Mouse (Mus musculus): Measurements from ENCODE around the gene Tex29.

DNA sequence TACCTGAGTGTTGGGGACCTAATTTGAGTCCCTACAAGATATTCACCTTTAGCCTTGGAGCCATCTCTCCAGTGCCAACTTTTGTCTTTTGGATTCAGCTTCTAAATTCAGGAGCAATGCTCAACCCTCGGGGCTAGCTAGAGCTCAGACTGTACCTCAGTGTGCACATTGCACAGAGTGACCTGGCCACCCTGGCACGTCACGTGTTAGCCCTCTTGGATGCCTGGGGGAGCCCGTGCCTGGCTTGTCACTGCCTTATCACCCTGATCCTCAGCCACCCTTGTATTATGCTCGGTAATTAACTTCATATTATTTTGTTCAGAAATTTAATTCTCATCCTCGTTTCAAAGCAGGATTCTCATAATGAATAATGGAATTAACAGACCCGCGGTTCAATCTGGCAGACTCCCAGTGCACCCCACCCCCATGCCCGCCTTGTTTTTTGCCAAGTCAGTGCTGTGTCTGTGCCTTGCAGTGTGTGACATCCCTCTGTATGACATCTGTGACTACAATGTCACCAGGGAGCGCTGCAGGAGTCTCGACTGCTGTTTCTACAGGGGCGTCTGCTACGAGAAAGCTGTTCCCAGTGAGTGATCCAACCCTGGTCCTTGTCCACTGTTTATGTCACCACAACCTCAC lies 3.5 kb downstream of the Tex29 start:
- TF ChIP-seq CTCF (IDR thresholded peaks at IDR 0.05; ENCODE audit: borderline replicate concordance, insufficient read depth, low read depth, low read length) (no peak), POLR2A (IDR thresholded peaks at IDR 0.05; ENCODE audit: borderline replicate concordance, insufficient read depth, low read length) (no peak)

Data from cerebellum, adult 2 months (tissue).